Mouse (Mus musculus): ENCODE measurements at regions not wholly inside any gene's neighbourhood (a gene's known extent, or its start where the extent isn't known, plus 50 kb on each side); places are given as distances from the start of the nearest gene placed in this dataset.
"Not testable (repeated sequence)": the region's sequence is repeated elsewhere in the genome, so short reads cannot be mapped to it uniquely, and the experiment has no call there.

DNA sequence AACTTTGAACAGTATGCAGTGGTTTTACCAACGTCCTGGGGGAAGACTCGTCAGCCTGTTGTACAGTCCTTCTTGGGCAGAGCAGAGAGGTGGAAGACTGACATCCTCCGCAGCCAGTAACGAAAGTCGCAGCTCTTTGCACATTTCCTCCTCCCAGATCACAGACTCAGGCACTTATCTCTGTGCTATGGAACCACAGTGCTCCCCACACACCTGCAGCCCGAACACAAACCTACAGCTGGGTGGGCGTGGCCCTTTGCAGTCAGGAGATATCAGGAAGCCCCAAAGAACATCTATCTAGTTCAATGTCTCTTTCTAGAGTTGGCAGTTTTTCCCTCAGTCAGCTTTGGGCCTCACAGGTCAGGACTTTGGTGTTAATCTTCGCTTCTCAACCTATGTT, 841.9 kb upstream of the Olfr1507 start:
- not testable (repeated sequence) for DNase-seq (ENCODE audit: low read depth, low spot score)

DNA sequence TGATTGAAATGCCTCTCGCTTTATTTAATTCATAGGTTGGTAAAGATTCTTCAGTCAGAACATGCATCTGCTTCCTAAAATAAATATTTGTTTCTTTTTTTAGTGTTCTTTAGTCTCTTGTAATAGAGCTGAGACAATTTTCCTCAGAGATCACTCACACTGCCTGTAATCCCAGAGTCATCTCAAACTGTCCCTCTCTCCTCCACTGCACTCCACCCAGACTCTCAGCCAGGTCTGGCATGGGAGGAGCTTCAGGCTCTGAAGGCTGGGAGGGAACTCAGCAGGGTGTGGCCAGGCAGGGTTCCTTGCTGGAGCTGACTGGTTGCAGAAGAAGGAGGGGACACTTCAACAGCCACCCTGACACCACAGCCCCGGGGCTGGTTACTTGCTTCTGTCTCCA, 841.2 kb upstream of the Olfr1507 start:
- DNase-seq (ENCODE audit: low read depth, low spot score), result not testable (repeated sequence)

DNA sequence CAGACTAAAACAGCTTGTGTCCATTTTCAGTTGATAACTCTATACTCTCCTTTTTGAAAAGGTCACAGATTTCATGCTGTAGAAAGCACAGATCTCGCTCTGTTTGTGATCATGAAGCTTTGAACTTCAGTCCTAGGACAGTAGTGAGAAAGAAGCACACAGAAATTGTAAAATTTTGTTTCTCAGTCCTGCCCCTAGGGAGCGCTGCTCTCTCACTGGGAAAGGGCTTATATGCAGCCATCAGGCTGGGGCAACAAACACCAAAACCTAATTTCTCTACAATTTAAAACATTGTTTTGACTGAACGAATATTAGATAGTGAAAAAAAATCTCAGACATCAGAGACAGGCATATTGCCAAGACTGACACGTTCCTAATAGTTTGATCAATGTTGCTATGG, 838.9 kb upstream of the Olfr1507 start:
- not testable (repeated sequence) for DNase-seq (ENCODE audit: low read depth, low spot score)

DNA sequence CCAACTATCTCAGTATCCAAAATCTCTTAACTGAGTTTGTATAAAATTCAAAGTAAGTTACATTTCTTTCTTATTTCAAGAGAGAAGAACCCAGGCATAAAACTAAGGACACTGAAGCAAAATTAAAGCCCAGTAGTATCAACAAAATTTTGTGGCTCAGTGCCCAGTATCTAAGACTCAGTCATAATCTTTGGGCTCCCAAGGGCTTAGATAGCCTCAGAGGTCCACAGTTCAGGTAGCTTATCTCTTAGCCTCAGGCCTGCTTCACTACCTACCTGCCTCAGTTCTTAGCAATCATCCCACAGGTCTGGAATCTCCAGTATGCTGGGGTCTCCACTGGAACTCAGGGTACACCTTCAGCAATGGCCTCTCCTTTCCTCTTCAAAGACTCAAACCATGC, 835.6 kb upstream of the Olfr1507 start:
- DNase-seq (ENCODE audit: low read depth, low spot score), result not testable (repeated sequence)

DNA sequence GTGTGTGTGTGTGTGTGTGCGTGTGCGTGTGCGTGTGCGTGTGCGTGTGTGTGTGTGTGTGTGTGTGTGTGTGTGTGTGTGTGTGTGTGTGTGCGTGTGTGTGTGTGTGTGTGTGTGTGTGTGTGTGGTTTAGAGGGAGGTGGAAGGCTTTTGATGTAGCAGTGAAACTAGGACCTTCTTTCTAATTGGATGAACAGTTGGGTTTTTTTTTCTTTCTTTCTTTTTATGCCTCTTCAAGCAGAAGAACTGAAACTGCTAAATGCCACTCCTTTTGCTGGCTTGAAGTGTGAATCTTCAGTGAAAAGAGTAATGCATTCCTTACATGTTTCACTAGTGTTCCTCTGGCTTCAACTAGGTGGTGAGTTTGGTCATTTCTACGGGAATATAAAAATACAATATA, 828.8 kb upstream of the Olfr1507 start:
- DNase-seq (ENCODE audit: low read depth, low spot score), result not testable (repeated sequence)

DNA sequence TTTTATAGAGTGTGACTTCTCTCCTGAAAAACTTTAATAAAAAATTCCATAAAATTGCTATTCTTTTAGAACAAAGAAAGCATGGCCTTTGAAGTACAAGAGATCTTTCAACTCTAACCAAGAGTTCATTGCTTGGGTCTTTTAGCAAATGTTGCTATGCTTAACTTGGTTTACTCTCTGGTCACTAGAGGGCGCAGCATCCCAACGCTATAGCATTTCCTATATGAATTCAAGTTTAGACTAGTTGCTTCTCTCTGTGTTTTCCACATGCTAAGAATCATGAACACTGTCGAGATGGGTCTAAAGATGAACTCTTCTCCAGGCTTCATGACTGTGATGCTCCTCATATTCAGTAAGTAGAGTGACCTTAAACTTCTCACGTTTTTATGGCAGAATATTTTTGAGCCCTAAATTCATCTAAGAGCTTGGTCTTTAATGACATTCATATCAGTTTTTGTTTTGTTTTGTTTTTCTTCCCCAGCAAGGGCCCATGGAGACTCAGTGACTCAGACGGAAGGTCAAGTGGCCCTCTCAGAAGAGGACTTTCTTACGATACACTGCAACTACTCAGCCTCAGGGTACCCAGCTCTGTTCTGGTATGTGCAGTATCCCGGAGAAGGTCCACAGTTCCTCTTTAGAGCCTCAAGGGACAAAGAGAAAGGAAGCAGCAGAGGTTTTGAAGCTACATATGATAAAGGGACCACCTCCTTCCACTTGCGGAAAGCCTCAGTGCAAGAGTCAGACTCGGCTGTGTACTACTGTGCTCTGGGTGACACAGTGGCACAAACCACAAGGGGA, 823.2 kb upstream of the Olfr1507 start:
- DNase-seq (ENCODE audit: low read depth, low spot score), result not testable (repeated sequence)

DNA sequence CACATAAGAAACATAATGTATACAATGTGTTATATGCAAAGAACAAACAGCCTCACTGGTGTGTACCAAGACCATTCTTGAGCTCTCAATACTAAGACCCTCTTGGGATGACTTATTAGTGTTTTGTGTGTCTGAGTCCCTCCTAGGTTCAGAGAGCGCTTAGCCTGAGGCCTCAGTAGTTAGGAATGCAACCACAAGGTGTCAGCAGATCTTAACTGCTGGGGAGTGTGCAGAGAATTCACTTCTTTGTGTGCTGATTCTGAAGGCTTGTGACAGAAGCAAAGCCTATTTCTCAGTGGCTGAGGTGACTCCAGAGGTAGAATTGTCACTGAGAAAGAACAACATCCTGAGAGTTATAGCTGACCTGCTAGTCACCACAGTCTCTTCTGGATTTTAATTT, 816.9 kb upstream of the Olfr1507 start:
- DNase-seq (ENCODE audit: low read depth, low spot score), result not testable (repeated sequence)

DNA sequence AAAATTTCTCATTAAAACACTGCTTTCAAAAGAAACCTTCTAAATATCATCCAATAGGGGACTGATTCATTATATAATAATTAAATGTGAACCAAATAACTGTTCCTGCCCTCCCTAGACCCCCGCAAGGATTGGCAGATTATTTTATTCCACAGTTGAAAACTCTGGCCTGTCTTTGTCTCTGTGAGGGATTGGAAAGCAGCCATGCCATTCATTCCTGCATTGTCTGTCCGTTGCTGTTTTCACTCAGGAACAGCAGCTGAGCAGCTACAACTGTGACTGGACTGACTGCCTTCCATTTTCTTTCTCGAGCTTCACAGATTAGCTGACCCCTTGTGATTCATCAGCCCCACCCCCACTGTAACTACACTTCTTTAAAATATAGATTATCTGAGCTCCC, 807.6 kb upstream of the Olfr1507 start:
- not testable (repeated sequence) for DNase-seq (ENCODE audit: low read depth, low spot score)

DNA sequence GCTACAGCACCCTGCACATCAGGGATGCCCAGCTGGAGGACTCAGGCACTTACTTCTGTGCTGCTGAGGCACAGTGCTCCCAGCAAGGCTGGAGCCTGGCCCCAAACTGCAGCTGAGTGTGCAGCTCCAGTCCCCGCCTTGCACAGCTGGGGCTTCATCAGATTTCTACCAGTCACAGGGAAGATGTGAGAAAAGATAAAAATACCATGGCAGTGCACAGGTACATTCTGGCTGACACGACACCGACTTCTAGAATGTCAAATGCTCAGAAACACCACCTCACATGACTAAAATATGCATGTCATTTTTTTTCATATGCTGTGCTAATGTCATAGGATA, 806.9 kb upstream of the Olfr1507 start:
- not testable (repeated sequence) for DNase-seq (ENCODE audit: low read depth, low spot score)

DNA sequence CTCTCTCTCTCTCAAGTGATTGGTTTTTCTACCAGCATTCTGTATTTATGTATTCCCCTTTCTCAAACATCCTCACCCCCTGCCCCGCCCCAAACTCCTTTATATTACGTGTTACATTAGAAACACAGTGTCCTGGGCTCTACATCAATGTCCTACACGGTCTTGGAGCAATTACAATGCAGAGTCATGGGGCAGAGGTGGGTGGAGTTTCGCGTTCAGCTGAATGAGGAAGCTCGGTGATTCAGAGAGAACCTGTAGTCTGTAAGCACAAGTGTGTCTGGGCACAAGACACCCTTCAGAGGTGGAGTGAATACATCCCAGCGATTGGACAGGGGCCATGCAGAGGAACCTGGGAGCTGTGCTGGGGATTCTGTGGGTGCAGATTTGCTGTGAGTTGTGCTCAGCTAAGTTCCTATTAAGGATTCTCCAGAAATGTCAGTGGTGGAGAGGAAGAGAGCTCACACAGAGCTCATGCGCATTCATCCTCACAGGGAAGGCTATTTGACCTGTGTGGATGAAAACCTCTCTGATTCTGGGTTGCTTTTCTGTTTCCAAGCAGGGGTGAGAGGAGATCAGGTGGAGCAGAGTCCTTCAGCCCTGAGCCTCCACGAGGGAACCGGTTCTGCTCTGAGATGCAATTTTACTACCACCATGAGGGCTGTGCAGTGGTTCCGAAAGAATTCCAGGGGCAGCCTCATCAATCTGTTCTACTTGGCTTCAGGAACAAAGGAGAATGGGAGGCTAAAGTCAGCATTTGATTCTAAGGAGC, 806.4 kb upstream of the Olfr1507 start:
- DNase-seq (ENCODE audit: low read depth, low spot score), result not testable (repeated sequence)

DNA sequence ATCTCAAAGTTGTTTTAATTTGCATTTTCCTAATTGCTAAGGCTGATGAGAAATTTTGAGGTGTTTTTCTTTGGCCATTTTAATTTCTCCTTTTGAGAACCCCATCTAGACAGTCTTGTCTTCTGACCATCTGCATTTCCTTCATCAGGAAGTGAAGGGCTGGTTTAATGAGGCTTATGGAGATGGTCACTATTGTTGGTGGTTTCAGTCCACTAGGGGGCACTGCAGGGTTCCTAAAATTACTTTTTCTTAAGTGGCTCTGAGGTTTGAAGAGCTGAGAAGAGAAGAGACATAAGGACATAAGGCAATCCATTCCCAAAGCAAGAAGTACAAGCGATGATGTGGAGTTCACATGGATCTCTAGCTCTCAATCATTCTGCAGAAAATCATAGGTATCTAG, 805.6 kb upstream of the Olfr1507 start:
- DNase-seq (ENCODE audit: low read depth, low spot score), result not testable (repeated sequence)

DNA sequence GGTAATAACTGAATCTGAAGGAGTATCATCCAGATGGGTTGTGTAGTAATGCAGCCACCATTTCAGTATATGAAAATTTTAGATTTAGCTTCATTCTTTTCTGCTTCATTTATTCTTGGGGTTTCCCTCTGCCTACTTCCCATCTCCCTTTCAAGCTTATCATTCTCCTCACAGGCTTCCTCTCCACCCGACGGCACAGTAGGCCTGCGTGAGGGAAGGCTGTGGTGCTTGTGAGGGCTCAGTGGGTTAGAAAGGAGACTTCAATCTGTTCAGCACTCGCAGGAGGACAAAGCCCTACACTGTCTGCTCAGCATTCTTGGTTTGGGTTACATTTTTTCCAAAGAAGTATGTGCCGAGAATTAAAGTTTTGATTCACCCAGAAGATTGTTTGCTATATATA, 804.2 kb upstream of the Olfr1507 start:
- not testable (repeated sequence) for DNase-seq (ENCODE audit: low read depth, low spot score)

DNA sequence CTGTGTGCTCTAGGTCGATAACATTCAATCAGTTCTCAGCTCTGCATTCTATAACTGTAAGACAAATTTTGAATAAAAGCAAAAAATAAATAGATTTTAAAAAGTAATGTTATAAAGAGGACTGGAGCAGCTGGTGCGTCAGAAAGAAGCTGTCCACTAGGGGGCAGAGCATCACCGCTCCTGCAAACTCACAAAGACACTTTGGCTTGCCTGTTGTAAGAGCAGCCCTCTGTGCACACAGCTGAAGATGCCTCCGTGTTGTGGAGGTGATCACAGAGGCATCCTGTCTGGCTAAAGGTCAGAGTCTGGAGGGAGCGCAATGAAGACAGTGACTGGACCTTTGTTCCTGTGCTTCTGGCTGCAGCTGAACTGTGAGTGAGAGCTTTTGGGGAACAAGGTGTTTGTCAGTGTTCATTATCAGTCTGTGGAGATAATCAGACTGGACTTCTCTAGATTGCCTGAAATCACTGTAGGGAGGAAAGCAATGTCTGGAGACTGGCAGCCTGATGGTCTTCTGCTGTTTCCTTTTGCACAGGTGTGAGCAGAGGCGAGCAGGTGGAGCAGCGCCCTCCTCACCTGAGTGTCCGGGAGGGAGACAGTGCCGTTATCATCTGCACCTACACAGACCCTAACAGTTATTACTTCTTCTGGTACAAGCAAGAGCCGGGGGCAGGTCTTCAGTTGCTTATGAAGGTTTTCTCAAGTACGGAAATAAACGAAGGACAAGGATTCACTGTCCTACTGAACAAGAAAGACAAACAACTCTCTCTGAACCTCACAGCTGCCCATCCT, 788.0 kb upstream of the Olfr1507 start:
- not testable (repeated sequence) for DNase-seq (ENCODE audit: low read depth, low spot score)

DNA sequence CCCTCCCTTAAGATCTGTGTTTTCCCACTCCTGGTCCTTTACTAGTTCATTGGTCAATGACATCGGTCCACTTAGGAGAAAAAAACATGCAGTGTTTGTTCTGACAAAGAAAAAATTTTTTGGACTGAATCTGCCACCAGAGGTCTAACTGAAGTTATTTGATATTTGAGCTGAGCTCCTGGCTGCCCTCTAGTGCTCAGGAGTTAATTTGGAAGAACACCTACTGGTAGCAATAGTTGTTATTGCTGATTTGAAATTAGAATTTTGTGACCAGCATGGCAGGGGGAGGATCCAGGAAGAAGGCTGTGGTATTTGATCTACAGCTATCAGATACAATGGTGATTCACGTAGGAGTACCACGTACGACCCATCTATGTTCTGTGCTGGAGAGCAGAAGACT, 777.7 kb upstream of the Olfr1507 start:
- DNase-seq (ENCODE audit: low read depth, low spot score), result not testable (repeated sequence)

DNA sequence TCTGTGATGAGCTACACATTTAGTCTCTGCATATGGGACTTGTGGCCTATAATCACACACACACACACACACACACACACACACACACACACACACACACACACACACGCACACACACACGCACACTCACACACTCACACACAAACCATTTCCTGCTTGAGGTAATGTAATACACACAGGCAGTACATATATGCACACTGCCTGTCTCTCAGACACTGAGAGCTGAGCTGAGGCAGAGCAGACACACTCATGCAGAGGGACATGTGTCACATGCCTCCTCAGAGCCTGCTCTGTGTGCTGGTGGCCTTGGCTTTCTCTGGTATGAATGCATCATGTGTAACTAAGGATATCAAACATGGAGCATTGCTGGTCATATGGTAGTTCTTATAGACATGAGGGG, 772.1 kb upstream of the Olfr1507 start:
- not testable (repeated sequence) for DNase-seq (ENCODE audit: low read depth, low spot score)

DNA sequence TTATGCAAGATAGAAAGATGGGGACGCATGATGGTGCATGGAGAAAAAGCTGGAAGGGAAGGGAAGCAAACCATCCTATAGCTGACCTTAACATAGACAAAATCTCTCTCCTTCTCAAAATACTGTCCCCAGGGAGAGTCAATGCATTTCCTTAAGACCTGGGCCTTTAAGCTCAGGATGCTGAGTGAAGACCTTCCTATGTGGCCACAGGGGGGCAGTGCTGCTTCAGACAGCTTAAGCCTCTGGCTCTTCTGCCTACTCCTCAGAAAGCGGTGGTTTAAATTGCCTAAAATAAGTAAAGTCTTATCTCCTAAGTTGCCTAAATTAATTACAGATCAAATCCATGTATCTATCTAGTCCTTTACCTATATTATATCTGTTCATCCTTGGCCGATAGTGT, 760.4 kb upstream of the Olfr1507 start:
- DNase-seq (ENCODE audit: low read depth, low spot score), result not testable (repeated sequence)

DNA sequence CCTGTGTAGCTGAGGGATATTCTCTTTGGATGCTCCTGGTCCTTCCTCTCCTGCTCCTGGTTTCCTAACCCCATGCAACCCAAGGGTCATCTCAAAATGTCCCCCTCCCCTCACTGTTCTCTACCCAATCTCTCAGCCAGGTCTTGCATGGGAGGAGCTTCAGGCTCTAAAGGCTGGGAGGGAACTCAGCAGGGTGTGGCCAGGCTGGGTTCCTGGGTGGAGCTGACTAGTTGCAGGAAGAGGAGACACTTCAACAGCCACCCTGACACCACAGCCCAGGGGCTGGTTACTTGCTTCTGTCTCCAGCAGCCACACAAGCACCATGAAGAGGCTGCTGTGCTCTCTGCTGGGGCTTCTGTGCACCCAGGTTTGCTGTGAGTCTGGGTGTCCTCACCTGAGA, 757.9 kb upstream of the Olfr1507 start:
- DNase-seq (ENCODE audit: low read depth, low spot score), result not testable (repeated sequence)

DNA sequence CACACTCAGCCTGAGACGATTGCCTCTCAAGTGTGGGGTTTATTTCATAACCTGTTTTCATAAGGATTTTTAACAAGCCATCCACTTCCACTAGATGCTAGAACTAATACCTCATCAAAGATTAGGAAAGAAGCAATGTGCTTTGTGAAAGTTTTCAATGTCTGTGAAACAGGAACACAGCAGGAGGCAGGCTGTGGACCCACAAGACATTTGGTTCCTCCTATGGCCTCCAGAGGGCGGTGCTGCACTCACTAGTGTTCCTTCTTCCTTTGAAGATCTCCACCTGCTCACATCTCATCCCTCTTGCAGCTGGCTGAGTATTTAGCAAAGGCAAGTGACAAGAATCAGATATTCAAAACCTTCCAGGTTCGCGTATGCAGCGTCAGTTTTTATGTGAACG, 735.6 kb upstream of the Olfr1507 start:
- DNase-seq (ENCODE audit: low read depth, low spot score), result not testable (repeated sequence)

DNA sequence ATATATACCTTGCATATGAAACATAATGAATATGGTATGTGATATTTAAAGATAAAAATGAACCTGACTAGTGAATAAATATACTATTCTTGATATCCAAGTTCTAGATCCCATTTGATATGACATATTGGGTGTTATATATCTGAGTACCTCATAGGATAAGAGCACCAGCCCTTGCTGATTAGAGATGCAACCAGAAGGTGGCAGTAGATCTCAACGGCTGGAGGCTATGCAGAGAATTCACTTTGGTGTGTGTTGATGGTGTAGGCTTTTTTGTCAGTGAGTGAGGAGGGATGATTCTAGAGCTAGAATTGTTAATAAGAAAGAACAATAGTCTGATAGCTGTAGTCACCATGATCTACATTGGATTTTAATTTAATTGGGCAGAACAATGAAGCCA, 729.2 kb upstream of the Olfr1507 start:
- not testable (repeated sequence) for DNase-seq (ENCODE audit: low read depth, low spot score)

DNA sequence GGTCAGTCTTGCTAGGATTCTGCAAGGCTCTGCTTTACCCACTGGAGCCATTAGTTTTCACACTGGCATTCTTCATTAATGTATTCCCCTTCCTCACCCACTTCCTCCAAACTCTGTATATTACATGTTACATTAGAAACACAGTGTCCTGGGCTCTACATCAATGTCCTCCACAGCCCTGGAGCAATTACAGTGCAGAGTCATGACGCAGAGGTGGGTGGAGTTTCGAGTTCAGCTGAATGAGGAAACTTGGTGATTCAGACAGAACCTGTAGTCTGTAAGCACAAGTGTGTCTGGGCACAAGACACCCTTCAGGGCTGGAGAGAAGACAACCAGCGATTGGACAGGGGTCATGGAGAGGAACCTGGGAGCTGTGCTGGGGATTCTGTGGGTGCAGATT, 715.0 kb upstream of the Olfr1507 start:
- DNase-seq (ENCODE audit: low read depth, low spot score), result not testable (repeated sequence)

DNA sequence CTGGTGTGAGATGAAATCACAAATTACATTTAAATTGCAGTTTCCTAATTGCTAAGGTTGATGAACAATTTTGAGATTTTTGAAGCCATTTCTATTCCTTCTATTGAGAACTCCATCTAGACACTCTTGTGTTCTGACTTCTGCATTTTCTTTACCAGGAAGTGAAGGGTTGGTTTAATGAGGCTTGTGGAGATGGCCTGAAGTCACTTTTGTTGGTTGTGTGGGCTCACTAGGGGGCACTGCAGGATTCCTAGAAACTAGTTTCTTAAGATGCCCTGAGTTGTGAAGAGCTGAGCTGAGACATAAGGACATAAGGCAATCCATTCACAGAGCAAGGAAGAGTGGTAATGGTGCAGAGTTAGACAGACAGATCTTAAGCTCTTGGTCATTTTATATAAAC, 713.7 kb upstream of the Olfr1507 start:
- not testable (repeated sequence) for DNase-seq (ENCODE audit: low read depth, low spot score)

DNA sequence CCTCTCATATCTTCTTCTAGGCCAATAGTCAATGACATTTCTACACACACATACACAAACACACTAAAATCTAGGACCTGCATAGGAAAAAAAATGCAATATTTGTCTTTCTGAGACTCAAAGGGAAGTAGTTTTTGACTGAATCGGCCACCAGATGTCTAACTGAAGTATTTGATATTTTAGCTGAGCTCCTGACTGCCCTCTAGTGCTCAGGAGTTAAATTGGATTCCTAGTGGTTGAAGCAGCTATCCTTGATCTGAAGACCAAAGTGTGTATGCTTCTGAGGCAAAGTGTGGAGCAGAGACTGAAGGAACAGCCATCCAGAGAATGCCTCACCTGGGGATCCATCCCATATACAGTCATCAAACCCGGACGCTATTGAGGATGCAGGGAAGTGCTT, 695.4 kb upstream of the Olfr1507 start:
- not testable (repeated sequence) for DNase-seq (ENCODE audit: low read depth, low spot score)

All from skeletal muscle tissue, adult 2 months (tissue).